Mouse (Mus musculus) gastrocnemius, adult 18-20 months (tissue): ENCODE results near the gene Ffar4. TPM values are rescaled to one million over a fixed set of nuclear protein-coding genes. Genes with fewer than 3 reads are reported as not detected.

Experiments used
- total RNA-seq, 2 experiments: library from RNA; stranded (reverse); gene quantifications; 2 replicates each; pipeline ENCODE4 v1.2.3; 2021

The Ffar4 gene
- total RNA-seq, 2 experiments from 2014 or later: not detected

Other genes starting within 250 kb of the Ffar4 start
- 1 to 10 TPM; 4.1 to 5.3 TPM for gene Myof, start 53.5 kb upstream of the Ffar4 start, total RNA-seq
- gene Cep55, start 42.1 kb upstream of the Ffar4 start, total RNA-seq: not detected
- 1 to 10 TPM; 1.2 to 5.1 TPM for gene Rbp4, start 28.2 kb downstream of the Ffar4 start, total RNA-seq
- gene Pde6c, start 35.7 kb downstream of the Ffar4 start, total RNA-seq: not detected
- 10 to 100 TPM; 11.6 to 12.1 TPM for gene Fra10ac1, start 127.1 kb downstream of the Ffar4 start, total RNA-seq
- 1 to 10 TPM; 4.3 to 6.8 TPM for gene Lgi1, start 167.5 kb downstream of the Ffar4 start, total RNA-seq